Mouse (Mus musculus): Measurements from ENCODE around the gene Nyap1.
A peak's percentile ranks its signal among the peaks of the same experiment; 100 is the strongest.

The Nyap1 gene

DNA sequence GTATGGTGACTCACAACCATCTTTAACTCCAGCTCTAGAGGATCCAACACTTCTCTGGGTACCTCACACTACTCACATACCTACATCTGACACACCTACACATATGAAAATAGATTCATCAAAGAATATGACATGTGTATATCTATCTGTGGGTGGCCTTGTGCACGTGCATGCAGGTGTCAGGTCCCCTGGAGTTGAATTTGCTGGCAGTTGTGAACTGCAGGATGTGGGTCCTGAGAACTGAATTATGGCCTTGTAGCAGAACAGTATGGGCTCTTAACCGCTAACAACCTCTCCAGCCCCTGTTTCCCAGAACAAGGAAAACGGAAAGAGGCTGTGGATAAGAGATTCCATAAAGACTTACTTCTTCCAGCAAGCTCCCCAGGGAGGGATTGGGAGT is 42.3 kb downstream of the Nyap1 start:
- peak; percentile 31 for DNase-seq (ENCODE audit: low read depth, low spot score)

DNA sequence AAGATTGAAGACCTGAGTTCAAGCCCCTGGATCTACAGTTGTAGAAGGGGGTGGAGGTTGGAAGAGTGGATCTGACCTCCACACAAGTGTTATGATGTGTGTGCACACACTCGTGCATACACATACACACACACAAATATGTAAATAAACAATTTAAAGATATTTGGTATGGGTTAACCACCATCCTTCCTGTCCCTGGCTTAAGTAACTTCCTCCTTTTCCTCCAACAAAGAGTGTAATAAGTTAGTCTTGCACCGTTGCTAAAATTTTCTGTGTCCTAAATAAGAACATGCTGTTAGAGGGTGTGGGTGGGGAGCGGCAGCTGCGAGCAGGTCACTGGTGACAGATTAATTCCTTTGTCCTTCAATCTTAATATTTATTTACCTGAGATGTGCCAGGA is 45.5 kb downstream of the Nyap1 start:
- no peak for DNase-seq (ENCODE audit: low read depth, low spot score)

- DNase-seq (ENCODE audit: low read depth, low spot score): no peak
Observed at GRCm38 (mm10) chr5:137694796-137695195, 46.6 kb downstream of the Nyap1 start.

- DNase-seq (ENCODE audit: low read depth, low spot score): no peak
Observed at GRCm38 (mm10) chr5:137691881-137692280, 49.5 kb downstream of the Nyap1 start.

GRCm38 (mm10) chr5:137690531-137690930 is 50.9 kb downstream of the Nyap1 start:
- DNase-seq (ENCODE audit: low read depth, low spot score): no peak

GRCm38 (mm10) chr5:137689974-137690373 is 51.4 kb downstream of the Nyap1 start:
- DNase-seq (ENCODE audit: low read depth, low spot score): no peak

- DNase-seq (ENCODE audit: low read depth, low spot score): no peak
Observed at GRCm38 (mm10) chr5:137686127-137686790, 55.1 kb downstream of the Nyap1 start.

DNA sequence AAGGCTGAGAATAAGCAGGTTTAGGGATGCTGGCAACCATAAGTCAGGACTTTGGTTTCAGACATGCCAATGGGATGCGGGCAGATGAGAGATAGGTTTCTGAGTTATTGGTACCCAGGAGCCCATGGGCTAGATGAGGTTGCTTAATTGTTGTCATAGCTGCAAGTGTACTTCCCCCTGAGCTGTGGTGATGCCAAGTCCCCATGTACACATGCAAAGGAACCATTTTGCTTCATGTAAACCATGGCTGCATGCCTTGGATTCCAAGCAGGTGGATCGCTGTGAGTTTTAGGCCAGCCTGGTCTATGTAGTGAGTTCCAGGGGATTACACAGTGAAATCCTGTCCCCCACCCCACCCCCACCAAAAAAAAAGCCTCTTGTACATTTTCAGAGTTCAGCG is 55.8 kb downstream of the Nyap1 start:
- no peak for DNase-seq (ENCODE audit: low read depth, low spot score)

- peak; percentile 100 for DNase-seq (ENCODE audit: low read depth, low spot score)
Observed at GRCm38 (mm10) chr5:137684294-137685123, 56.9 kb downstream of the Nyap1 start, which contains the start of gene Agfg2. TSS of gene Agfg2 (minus strand) at chr5:137684726.

- peak; percentile 43 for DNase-seq (ENCODE audit: low read depth, low spot score)
Observed at GRCm38 (mm10) chr5:137683388-137684293, 57.8 kb downstream of the Nyap1 start.

GRCm38 (mm10) chr5:137682526-137682925 is 58.9 kb downstream of the Nyap1 start:
- no peak for DNase-seq (ENCODE audit: low read depth, low spot score)
